Mouse (Mus musculus) liver, adult 2 months (tissue): ENCODE measurements around the gene Rnf183.

Experiments used
- CTCF ChIP-seq: fragments of 200-500 bp; IDR thresholded peaks from 2 replicates; pipeline ENCODE4 v1.5.1; 2011; ENCODE audit warnings: low read depth, low read length, control low read depth
- POLR2A ChIP-seq: fragments of 200-500 bp; IDR thresholded peaks from 2 replicates; pipeline ENCODE4 v1.6.1; 2011; ENCODE audit warnings: low read length, control low read depth; ENCODE audit not compliant: insufficient read depth; ENCODE audit errors: extremely low read depth

DNA sequence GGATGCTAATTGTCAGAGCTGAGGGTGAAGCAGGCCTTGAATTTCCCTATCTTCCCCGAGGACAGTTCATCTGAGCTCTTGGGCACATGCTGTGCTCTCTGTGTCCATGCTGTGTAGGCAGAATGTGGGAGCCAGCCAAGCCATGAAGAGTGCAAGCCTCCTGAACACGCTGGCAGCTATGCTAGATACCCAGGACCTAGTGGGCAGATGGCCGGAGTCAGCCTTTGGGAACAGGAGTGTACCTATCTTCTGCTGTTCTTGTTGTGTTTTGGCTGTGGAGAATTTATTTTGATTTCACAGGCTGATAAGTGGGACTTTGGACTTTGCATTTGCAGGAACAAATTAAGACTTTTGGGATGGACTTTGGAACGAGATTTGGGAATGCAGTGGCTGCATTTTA, 5.5 kb upstream of the Rnf183 start:
- TF ChIP-seq CTCF (no peak), POLR2A (no peak)
